Mouse (Mus musculus) gastrocnemius, postnatal 36 days (tissue): ENCODE results near the gene Npc1l1. TPM values are rescaled to one million over a fixed set of nuclear protein-coding genes. Genes with fewer than 3 reads are reported as not detected.

ENCODE experiments used
- DNase-seq, 2 experiments: peaks; one replicate each; pipeline ENCODE4 v3.0.0; 2022
- intact Hi-C: fragments of 180-260 bp; cut with DNase I; formaldehyde crosslinking; loops from one replicate; pipeline ENCODE4 v1.15.1; 2025
- total RNA-seq, 2 experiments: library from RNA; stranded (reverse); gene quantifications; 2 replicates each; pipeline ENCODE4 v1.2.3; 2021

The Npc1l1 gene
- total RNA-seq, 2 experiments from 2014 or later: 0.08 to 0.20 TPM

GRCm38 (mm10) chr11:6166351-6166750 is 63.6 kb downstream of the Npc1l1 start:
- intact Hi-C loops: loop anchor here (10.0 kb wide), 1 partner anchor 1692 kb away; no protein-coding TSS in a partner anchor
- DNase-seq: no peak

GRCm38 (mm10) chr11:6165391-6166081 is 64.4 kb downstream of the Npc1l1 start:
- intact Hi-C loops: loop anchor here (10.0 kb wide), 1 partner anchor 1691 kb away; no protein-coding TSS in a partner anchor
- DNase-seq: no peak

- intact Hi-C loops: loop anchor here (10.0 kb wide), 1 partner anchor 1690 kb away; no protein-coding TSS in a partner anchor
- DNase-seq: no peak
Measured at GRCm38 (mm10) chr11:6164781-6165180, 65.2 kb downstream of the Npc1l1 start.

GRCm38 (mm10) chr11:6163706-6164105 is 66.2 kb downstream of the Npc1l1 start:
- DNase-seq: no peak
- intact Hi-C loops: loop anchor here (10.0 kb wide), 1 partner anchor 1689 kb away; no protein-coding TSS in a partner anchor

DNA sequence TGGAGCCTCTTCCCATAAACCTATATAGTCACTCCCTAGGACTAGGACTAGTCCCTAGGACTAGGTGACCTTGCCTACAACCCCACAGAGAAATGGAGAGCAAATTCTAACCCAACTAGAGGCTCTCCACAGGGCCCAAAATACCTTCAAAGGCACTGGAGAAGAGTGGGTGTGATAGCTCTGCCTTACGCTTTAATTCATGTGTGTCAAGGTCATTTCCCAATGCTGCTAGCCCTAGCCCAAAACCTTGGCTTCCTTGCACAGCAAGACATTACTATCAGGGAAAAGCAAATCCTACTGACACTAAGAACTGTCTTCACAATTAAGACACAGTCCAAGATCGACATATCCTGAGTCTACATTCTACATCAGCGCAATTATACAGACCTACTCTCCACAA is 66.9 kb downstream of the Npc1l1 start:
- intact Hi-C loops: loop anchor here (10.0 kb wide), 1 partner anchor 1688 kb away; no protein-coding TSS in a partner anchor
- no peak for DNase-seq

DNA sequence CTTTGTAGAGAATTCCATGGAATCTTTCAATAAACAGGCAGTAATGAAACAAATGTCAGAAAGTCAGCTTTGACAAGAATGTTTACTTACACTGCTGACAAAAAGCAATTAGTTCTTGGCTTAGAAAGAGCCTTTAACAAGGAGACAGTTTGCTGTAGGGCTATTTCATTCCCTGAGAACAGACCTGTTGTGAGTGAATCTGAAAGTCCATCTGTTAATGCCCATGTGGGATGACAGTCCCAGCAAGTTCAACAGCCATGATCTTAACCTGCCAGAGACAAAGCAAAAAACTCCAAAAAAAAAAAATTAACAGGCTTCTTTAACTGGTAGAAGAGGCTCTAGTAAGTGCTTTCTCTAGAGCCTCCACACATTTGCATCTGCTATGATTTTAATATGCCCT is 68.4 kb downstream of the Npc1l1 start:
- DNase-seq: no peak
- intact Hi-C loops: loop anchor here (10.0 kb wide), 1 partner anchor 1687 kb away; no protein-coding TSS in a partner anchor

Other genes with a start within 250 kb of the Npc1l1 start
- 100 to 1,000 TPM in 1 of 2 experiments, 10 to 100 TPM in 1; 95.5 to 115 TPM for gene Camk2b, start 163.8 kb downstream of the Npc1l1 start, total RNA-seq
- gene A730071L15Rik, start 30.1 kb downstream of the Npc1l1 start, total RNA-seq: under 1 TPM; 0.15 to 0.20 TPM
- 10 to 100 TPM; 58.5 to 62.8 TPM for gene Nudcd3, start 29.7 kb downstream of the Npc1l1 start, total RNA-seq
- 10 to 100 TPM; 22.0 to 30.1 TPM for gene Ddx56, start 37.6 kb upstream of the Npc1l1 start, total RNA-seq
- gene Tmed4, start 44.7 kb upstream of the Npc1l1 start, total RNA-seq: 10 to 100 TPM; 51.6 to 60.8 TPM
- 100 to 1,000 TPM; 628 to 695 TPM for gene Ogdh, start 61.5 kb upstream of the Npc1l1 start, total RNA-seq
- 10 to 100 TPM; 41.1 to 53.3 TPM for gene Zmiz2, start 158.9 kb upstream of the Npc1l1 start, total RNA-seq
- gene Ppia, start 185.3 kb upstream of the Npc1l1 start, total RNA-seq: 100 to 1,000 TPM; 206 to 211 TPM
- gene H2afv, start 214.3 kb upstream of the Npc1l1 start, total RNA-seq: 10 to 100 TPM; 36.4 to 49.2 TPM
- gene Purb, start 245.8 kb upstream of the Npc1l1 start, total RNA-seq: 10 to 100 TPM; 19.7 to 20.7 TPM